Mouse (Mus musculus): ENCODE results near the gene Tmem30b. TPM values are rescaled to one million over a fixed set of nuclear protein-coding genes. Genes with fewer than 3 reads are reported as not detected.

Tmem30b gene
- polyA plus RNA-seq, 1 experiment from 2014 or later: 0.58 TPM

DNA sequence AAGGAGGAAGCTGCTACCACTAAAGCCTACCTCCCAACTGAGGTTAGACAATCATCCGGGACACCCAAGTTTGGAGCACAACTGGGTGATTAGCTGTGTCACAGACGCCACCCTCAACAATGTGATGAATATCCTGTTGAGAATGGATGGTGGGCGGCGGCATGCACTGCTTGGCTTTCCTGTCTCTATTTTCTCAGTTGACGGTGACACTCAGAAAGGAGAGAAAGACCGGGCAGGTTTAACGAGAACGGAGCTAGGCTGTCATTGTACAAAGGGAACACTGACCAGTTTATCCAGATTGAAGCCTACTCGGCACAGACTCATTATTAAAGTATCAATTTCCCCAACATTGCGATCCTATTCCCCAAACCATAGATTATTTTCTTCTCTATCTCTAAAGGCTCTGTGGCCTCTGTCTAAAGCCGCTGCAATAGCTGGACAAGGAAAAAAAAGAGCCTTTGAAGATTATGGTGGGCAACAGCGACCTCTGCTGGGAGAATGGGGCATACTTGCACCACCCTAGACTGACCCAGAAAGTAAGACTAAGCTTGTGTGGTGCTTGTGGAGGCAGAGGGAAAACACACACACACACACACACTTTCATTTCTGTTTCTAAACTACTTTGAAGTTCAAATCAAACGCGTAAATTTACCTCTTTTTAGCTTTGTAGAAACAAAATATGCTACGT lies 29.0 kb downstream of the Tmem30b start:
- Histone ChIP-seq H3K27ac (ENCODE audit: low read depth, low read length) (no peak overlapping the region), H3K4me1 (replicated peaks; ENCODE audit: control insufficient read depth, insufficient read depth, low read length) (no peaks in the 10 kb centered on the region), H3K4me2 (peak overlapping the region; percentile 37), H3K4me3 (ENCODE audit: low read depth, low read length) (no peak overlapping the region), H3K9me3 (ENCODE audit: control insufficient read depth, low read length) (no peaks in the 10 kb centered on the region), H3K9ac (ENCODE audit: low read depth, low read length) (no peak overlapping the region), H3K27me3 (replicated peaks; ENCODE audit: control insufficient read depth, insufficient read depth, low read length) (no peaks in the 10 kb centered on the region), H3K36me3 (ENCODE audit: control insufficient read depth, insufficient read depth, low read length) (no peaks in the 10 kb centered on the region)
- ATAC-seq (replicated peaks; ENCODE audit: low FRiP score) (no peak), DNase-seq (ENCODE audit: low spot score) (peak; percentile 68)
- 39% methylated on average over 15 of the region's 15 CpGs for WGBS

DNA sequence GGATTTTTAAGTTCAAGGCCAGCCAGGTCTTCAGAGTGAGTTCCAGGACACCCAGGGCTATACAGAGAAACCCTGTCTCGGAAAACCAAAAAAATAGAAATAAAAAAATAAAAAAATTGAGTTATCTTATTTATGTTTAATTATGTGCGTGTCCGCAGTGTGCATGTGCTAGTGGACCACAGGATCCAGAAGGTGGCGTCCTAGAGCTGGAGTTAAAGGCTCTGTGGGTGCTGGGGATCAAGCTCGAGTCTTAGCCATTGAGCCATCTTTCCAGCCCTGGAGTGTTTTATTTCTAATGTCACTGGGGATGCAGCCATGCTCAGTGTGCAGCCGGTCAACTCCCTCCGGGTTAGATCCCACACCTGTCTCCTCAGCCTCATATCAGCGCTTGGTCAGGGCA lies 29.7 kb downstream of the Tmem30b start:
- no peaks in the 10 kb centered on the region for H3K4me1 ChIP-seq (replicated peaks; ENCODE audit: control insufficient read depth, insufficient read depth, low read length)
- WGBS: 81% methylated on average over 8 of the region's 8 CpGs
- no peaks in the 10 kb centered on the region for H3K36me3 ChIP-seq (ENCODE audit: control insufficient read depth, insufficient read depth, low read length)
- H3K27ac ChIP-seq (ENCODE audit: low read depth, low read length): no peak overlapping the region
- H3K9me3 ChIP-seq (ENCODE audit: control insufficient read depth, low read length): no peaks in the 10 kb centered on the region
- no peak overlapping the region for H3K4me3 ChIP-seq (ENCODE audit: low read depth, low read length)
- DNase-seq (ENCODE audit: low spot score): no peak
- no peak overlapping the region for H3K9ac ChIP-seq (ENCODE audit: low read depth, low read length)
- no peaks in the 10 kb centered on the region for H3K27me3 ChIP-seq (replicated peaks; ENCODE audit: control insufficient read depth, insufficient read depth, low read length)
- no peak overlapping the region for H3K4me2 ChIP-seq
- ATAC-seq (replicated peaks; ENCODE audit: low FRiP score): no peak

DNA sequence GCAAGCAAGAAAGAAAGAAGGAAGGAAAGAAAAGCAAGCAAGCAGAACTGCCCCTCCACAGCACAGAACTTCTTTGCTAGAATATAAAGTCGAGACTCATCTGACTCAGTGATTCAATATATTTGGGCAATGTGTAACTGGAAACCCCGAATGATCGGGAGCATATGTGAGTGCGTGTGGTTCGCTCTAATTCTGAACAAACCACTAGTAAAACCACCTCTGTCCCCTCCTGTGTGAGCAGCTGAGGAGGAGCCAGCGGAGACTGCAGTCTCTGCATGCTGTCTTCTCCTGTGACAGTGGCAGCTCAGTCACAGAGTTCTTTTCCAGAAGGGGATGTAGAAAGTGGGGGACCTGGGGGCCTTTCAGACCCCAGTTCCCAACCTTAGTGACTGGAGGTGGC lies 31.5 kb downstream of the Tmem30b start:
- no peak overlapping the region for H3K4me3 ChIP-seq (ENCODE audit: low read depth, low read length)
- no peak overlapping the region for H3K4me2 ChIP-seq
- no peak overlapping the region for H3K9ac ChIP-seq (ENCODE audit: low read depth, low read length)
- ATAC-seq (replicated peaks; ENCODE audit: low FRiP score): no peak
- WGBS: 67% methylated on average over 6 of the region's 6 CpGs
- H3K27ac ChIP-seq (ENCODE audit: low read depth, low read length): no peak overlapping the region
- no peaks in the 10 kb centered on the region for H3K9me3 ChIP-seq (ENCODE audit: control insufficient read depth, low read length)
- H3K4me1 ChIP-seq (replicated peaks; ENCODE audit: control insufficient read depth, insufficient read depth, low read length): no peaks in the 10 kb centered on the region
- no peaks in the 10 kb centered on the region for H3K36me3 ChIP-seq (ENCODE audit: control insufficient read depth, insufficient read depth, low read length)
- DNase-seq (ENCODE audit: low spot score): no peak
- H3K27me3 ChIP-seq (replicated peaks; ENCODE audit: control insufficient read depth, insufficient read depth, low read length): no peaks in the 10 kb centered on the region

DNA sequence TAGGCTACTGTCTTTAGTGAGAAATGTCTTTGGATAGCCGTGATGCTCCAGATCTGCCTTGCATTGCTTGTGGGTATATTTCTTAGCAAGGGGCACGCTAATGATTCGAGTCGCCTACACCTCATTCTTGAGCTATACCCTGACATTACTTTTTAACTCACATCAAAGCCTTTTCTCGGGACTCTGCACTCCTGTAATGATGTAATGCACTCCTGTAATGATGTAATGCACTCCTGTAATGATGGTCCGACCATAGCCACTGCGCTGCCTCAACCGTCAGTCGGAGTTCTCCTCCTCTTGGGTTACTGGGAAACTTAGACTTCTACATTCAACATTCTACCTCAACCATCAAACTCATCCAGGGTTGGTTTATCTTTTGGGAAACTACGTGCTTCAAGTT lies 32.2 kb downstream of the Tmem30b start:
- no peak overlapping the region for H3K4me2 ChIP-seq
- H3K27me3 ChIP-seq (replicated peaks; ENCODE audit: control insufficient read depth, insufficient read depth, low read length): no peaks in the 10 kb centered on the region
- H3K4me3 ChIP-seq (ENCODE audit: low read depth, low read length): no peak overlapping the region
- ATAC-seq (replicated peaks; ENCODE audit: low FRiP score) (no peak), DNase-seq (ENCODE audit: low spot score) (no peak)
- no peaks in the 10 kb centered on the region for H3K36me3 ChIP-seq (ENCODE audit: control insufficient read depth, insufficient read depth, low read length)
- no peak overlapping the region for H3K27ac ChIP-seq (ENCODE audit: low read depth, low read length)
- H3K9me3 ChIP-seq (ENCODE audit: control insufficient read depth, low read length): no peaks in the 10 kb centered on the region
- WGBS: 83% methylated on average over 10 of the region's 10 CpGs
- H3K4me1 ChIP-seq (replicated peaks; ENCODE audit: control insufficient read depth, insufficient read depth, low read length): no peaks in the 10 kb centered on the region
- H3K9ac ChIP-seq (ENCODE audit: low read depth, low read length): no peak overlapping the region

DNA sequence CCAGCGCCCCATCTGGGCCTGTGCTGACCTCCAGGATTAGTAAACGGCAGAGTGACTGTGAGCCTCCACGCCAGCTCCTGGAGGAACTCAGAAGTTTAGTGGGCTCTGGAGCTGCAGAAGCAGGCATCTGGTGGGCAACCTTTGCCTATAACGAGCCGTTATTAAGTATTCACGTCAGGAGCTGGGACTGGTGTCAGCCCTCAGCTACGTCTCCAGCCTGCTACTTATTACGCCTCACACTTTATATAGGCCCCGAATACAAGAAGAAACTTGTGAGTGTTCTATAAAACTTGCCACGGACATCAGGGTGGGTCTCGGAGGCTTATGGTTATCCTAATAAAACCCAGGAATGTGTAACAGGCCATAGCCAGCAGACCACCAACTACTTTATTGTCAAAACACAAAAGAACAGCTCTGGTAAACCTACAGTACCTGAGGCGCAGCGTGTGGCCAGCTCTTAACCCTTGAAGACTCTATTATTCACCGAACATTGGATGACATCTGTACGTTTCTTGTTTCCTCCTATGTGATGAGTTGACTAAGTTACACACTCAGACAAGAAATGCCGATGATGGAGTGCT lies 34.6 kb downstream of the Tmem30b start:
- H3K27me3 ChIP-seq (replicated peaks; ENCODE audit: control insufficient read depth, insufficient read depth, low read length): no peaks in the 10 kb centered on the region
- no peak overlapping the region for H3K4me3 ChIP-seq (ENCODE audit: low read depth, low read length)
- H3K4me1 ChIP-seq (replicated peaks; ENCODE audit: control insufficient read depth, insufficient read depth, low read length): no peaks in the 10 kb centered on the region
- H3K27ac ChIP-seq (ENCODE audit: low read depth, low read length): no peak overlapping the region
- 74% methylated on average over 16 of the region's 16 CpGs for WGBS
- H3K36me3 ChIP-seq (ENCODE audit: control insufficient read depth, insufficient read depth, low read length): no peaks in the 10 kb centered on the region
- H3K9me3 ChIP-seq (ENCODE audit: control insufficient read depth, low read length): no peaks in the 10 kb centered on the region
- DNase-seq (ENCODE audit: low spot score) (no peak), ATAC-seq (replicated peaks; ENCODE audit: low FRiP score) (no peak)
- H3K4me2 ChIP-seq: no peak overlapping the region
- no peak overlapping the region for H3K9ac ChIP-seq (ENCODE audit: low read depth, low read length)

DNA sequence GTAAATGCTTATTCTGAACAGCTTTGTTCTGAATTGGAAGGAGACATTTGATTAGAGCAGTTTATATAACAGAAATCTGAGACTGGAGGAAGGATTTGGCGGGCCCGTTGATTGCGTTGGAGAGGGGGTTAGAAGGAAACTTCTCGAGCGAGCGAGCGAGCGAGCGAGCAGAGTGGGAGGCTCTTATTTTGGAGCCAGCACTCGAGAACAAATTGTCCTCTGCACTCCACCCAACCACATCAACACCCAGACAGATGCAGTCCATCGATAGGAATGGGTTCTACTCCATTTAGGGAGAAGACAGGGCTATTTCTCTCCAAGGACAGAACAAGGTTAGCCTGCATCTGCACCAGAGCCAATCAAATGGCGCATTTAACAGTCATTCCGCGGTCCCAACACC lies 39.1 kb downstream of the Tmem30b start:
- Histone ChIP-seq H3K4me3 (ENCODE audit: low read depth, low read length) (no peak overlapping the region), H3K27ac (ENCODE audit: low read depth, low read length) (no peak overlapping the region), H3K4me2 (no peak overlapping the region), H3K27me3 (replicated peaks; ENCODE audit: control insufficient read depth, insufficient read depth, low read length) (no peaks in the 10 kb centered on the region), H3K4me1 (replicated peaks; ENCODE audit: control insufficient read depth, insufficient read depth, low read length) (no peaks in the 10 kb centered on the region), H3K36me3 (ENCODE audit: control insufficient read depth, insufficient read depth, low read length) (no peaks in the 10 kb centered on the region), H3K9ac (ENCODE audit: low read depth, low read length) (no peak overlapping the region), H3K9me3 (ENCODE audit: control insufficient read depth, low read length) (no peaks in the 10 kb centered on the region)
- ATAC-seq (replicated peaks; ENCODE audit: low FRiP score): no peak
- no peak for DNase-seq (ENCODE audit: low spot score)
- WGBS: 81% methylated on average over 14 of the region's 14 CpGs

DNA sequence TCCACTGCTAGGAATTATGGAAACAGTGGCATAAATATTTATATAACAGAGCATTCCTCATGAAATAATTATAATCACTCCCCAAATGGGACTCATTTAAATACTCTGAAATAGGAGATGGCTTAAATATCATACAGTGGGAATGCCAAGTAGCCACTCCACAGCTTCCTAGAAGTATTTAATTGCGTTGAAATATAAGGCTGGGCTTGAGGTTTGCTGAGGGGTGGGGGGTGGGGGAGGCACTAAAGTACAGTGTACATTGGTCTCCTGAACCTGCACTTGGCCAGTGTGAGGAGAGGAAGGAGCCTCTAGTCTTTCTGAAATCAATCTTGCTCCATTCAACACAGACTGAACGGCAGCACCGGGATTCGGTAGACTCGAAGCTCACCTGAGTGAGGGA lies 39.5 kb downstream of the Tmem30b start:
- no peaks in the 10 kb centered on the region for H3K4me1 ChIP-seq (replicated peaks; ENCODE audit: control insufficient read depth, insufficient read depth, low read length)
- no peak overlapping the region for H3K4me2 ChIP-seq
- no peaks in the 10 kb centered on the region for H3K36me3 ChIP-seq (ENCODE audit: control insufficient read depth, insufficient read depth, low read length)
- WGBS: 82% methylated on average over 5 of the region's 5 CpGs
- no peak overlapping the region for H3K9ac ChIP-seq (ENCODE audit: low read depth, low read length)
- no peak overlapping the region for H3K4me3 ChIP-seq (ENCODE audit: low read depth, low read length)
- no peak for DNase-seq (ENCODE audit: low spot score)
- no peak overlapping the region for H3K27ac ChIP-seq (ENCODE audit: low read depth, low read length)
- ATAC-seq (replicated peaks; ENCODE audit: low FRiP score): no peak
- no peaks in the 10 kb centered on the region for H3K27me3 ChIP-seq (replicated peaks; ENCODE audit: control insufficient read depth, insufficient read depth, low read length)
- H3K9me3 ChIP-seq (ENCODE audit: control insufficient read depth, low read length): no peaks in the 10 kb centered on the region

DNA sequence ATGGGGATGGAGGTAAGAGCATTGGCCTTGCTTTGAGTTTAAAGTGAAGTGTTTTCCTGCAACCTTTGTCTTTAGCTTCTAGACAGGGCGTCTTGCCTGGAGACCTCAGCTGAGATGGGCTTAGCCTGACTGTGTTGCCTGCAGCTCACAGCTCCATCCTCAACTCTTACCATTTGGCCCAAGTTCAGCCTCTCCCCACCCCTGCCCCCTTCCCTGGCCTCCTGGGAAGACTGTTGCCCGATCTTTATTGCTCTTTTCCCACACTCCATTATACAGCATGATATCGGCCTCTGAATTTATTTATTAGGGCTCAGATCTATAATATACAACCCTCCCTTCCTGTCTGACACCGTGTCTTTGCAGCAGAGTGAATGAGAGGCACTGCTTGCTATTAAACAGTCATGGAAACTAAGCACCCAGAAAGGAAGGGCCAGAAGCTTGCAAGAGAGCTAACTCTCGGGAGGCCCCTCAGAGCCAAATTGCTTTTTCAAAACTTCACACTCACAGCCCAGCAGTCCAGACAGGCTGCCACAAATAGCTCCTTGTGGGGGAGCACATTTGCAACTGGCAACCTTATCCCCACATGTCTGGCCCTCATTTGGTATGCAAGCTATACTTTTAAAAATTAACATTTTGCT lies 45.4 kb downstream of the Tmem30b start:
- DNase-seq (ENCODE audit: low spot score) (no peak), ATAC-seq (replicated peaks; ENCODE audit: low FRiP score) (no peak)
- H3K4me1 ChIP-seq (replicated peaks; ENCODE audit: control insufficient read depth, insufficient read depth, low read length): no peaks in the 10 kb centered on the region
- H3K9me3 ChIP-seq (ENCODE audit: control insufficient read depth, low read length): no peaks in the 10 kb centered on the region
- H3K9ac ChIP-seq (ENCODE audit: low read depth, low read length): no peak overlapping the region
- no peak overlapping the region for H3K4me3 ChIP-seq (ENCODE audit: low read depth, low read length)
- H3K27ac ChIP-seq (ENCODE audit: low read depth, low read length): no peak overlapping the region
- 51% methylated on average over 5 of the region's 5 CpGs for WGBS
- no peaks in the 10 kb centered on the region for H3K27me3 ChIP-seq (replicated peaks; ENCODE audit: control insufficient read depth, insufficient read depth, low read length)
- no peak overlapping the region for H3K4me2 ChIP-seq
- no peaks in the 10 kb centered on the region for H3K36me3 ChIP-seq (ENCODE audit: control insufficient read depth, insufficient read depth, low read length)

DNA sequence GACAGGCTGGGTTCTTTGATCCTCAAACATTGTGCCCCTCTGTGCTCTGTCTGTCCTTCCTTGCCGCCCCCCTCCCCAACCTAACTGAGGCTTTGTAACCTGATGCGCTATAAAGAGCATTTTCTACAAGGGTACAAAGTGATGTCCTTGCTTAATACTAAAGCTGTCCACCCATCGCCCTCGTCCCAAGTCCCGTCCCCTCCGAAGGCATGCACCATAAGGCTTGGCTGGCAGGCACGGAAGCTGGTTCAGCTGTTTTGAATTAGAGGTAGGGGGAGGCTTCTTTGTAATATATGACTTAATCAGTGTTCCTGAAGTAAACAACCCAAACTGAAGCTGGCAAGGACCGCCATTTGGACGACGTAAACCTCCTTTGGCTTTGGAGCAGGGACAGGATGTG lies 51.0 kb downstream of the Tmem30b start:
- no peak overlapping the region for H3K27ac ChIP-seq (ENCODE audit: low read depth, low read length)
- H3K9me3 ChIP-seq (ENCODE audit: control insufficient read depth, low read length): no peaks in the 10 kb centered on the region
- DNase-seq (ENCODE audit: low spot score) (no peak), ATAC-seq (replicated peaks; ENCODE audit: low FRiP score) (no peak)
- H3K27me3 ChIP-seq (replicated peaks; ENCODE audit: control insufficient read depth, insufficient read depth, low read length): no peaks in the 10 kb centered on the region
- H3K36me3 ChIP-seq (ENCODE audit: control insufficient read depth, insufficient read depth, low read length): no peaks in the 10 kb centered on the region
- H3K9ac ChIP-seq (ENCODE audit: low read depth, low read length): no peak overlapping the region
- no peak overlapping the region for H3K4me3 ChIP-seq (ENCODE audit: low read depth, low read length)
- WGBS: 76% methylated on average over 10 of the region's 10 CpGs
- no peaks in the 10 kb centered on the region for H3K4me1 ChIP-seq (replicated peaks; ENCODE audit: control insufficient read depth, insufficient read depth, low read length)
- H3K4me2 ChIP-seq: no peak overlapping the region
